Mouse (Mus musculus) bone marrow macrophage, adult 2 months (primary cell): ENCODE results near the gene Mrpl4.

Experiments used
- CTCF ChIP-seq: IDR thresholded peaks from 2 replicates; pipeline ENCODE4 v1.5.1; 2012; ENCODE audit warnings: low read depth, mild to moderate bottlenecking, low read length, moderate library complexity
- POLR2A ChIP-seq: IDR thresholded peaks from 2 replicates; pipeline ENCODE4 v1.6.1; 2012; ENCODE audit warnings: mild to moderate bottlenecking, low read depth, low read length, borderline replicate concordance

DNA sequence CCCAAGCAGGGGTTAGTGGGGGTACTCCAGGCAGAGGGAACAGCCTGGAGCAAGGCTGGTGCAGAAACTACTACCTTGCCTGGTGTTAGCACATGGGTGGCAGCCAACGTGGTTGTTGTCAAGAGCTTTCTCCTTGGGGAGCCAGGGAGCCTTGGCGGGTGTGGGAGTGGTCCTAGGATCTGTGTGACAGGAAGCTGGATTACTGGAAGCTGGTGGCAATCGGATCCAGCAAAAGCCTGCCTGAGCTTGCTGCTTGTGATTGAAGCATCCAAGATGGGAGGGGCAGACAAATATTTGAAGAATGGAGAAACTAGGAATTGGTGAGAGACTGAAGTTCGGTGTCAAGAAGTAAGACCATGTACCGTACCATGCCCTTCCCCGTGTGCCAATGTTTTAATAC lies 19.8 kb downstream of the Mrpl4 start:
- TF ChIP-seq POLR2A (no peak), CTCF (no peak)
